Mouse (Mus musculus) testis, adult 2 months (tissue): Measurements from ENCODE around the gene Washc1. TPM values are rescaled to one million over a fixed set of nuclear protein-coding genes. Genes with fewer than 3 reads are reported as not detected.
A peak's percentile ranks its signal among the peaks of the same experiment; 100 is the strongest.
"Not testable (repeated sequence)": the region's sequence is repeated elsewhere in the genome, so short reads cannot be mapped to it uniquely, and the experiment has no call there.

ENCODE experiments used
- H3K27ac ChIP-seq: fragments of 200-500 bp; 2 replicates; pipeline ENCODE4 v1.5.1; 2012; ENCODE audit warnings: low read depth, low read length; ENCODE audit not compliant: control insufficient read depth, insufficient read depth
- H3K27me3 ChIP-seq: fragments of 200-500 bp; 2 replicates; pipeline ENCODE4 v1.6.1; 2012; ENCODE audit warnings: mild to moderate bottlenecking, low read length, moderate library complexity; ENCODE audit not compliant: control insufficient read depth, insufficient read depth
- H3K36me3 ChIP-seq: fragments of 200-500 bp; 2 replicates; pipeline ENCODE4 v1.6.1; 2012; ENCODE audit warnings: mild to moderate bottlenecking, low read length; ENCODE audit not compliant: control insufficient read depth, insufficient read depth
- H3K4me1 ChIP-seq: fragments of 200-500 bp; 2 replicates; pipeline ENCODE4 v1.6.1; 2012; ENCODE audit warnings: low read length; ENCODE audit not compliant: control insufficient read depth, insufficient read depth
- H3K4me3 ChIP-seq: fragments of 200-500 bp; 2 replicates; pipeline ENCODE4 v1.5.1; 2012; ENCODE audit warnings: low read depth, mild to moderate bottlenecking, low read length, moderate library complexity, mixed read lengths; ENCODE audit not compliant: control insufficient read depth
- CTCF ChIP-seq: fragments of 200-500 bp; IDR thresholded peaks from 2 replicates; pipeline ENCODE4 v1.5.1; 2012; ENCODE audit warnings: low read depth, mild to moderate bottlenecking, inconsistent platforms, low read length, moderate library complexity; ENCODE audit not compliant: control insufficient read depth, insufficient read depth, insufficient replicate concordance
- POLR2A ChIP-seq: fragments of 200-500 bp; IDR thresholded peaks from 2 replicates; pipeline ENCODE4 v1.6.1; 2012; ENCODE audit warnings: low read depth, mild to moderate bottlenecking, inconsistent platforms, low read length, moderate library complexity; ENCODE audit not compliant: control insufficient read depth
- polyA plus RNA-seq: library from polyadenylated mRNA; depleted of rRNA; stranded (reverse); fragments of >200 nt; gene quantifications from 2 replicates; pipeline ENCODE4 v1.2.3, GENCODE M21; 2012; rRNA removed

Washc1 gene
- polyA plus RNA-seq, 1 experiment: 22.8 TPM

DNA sequence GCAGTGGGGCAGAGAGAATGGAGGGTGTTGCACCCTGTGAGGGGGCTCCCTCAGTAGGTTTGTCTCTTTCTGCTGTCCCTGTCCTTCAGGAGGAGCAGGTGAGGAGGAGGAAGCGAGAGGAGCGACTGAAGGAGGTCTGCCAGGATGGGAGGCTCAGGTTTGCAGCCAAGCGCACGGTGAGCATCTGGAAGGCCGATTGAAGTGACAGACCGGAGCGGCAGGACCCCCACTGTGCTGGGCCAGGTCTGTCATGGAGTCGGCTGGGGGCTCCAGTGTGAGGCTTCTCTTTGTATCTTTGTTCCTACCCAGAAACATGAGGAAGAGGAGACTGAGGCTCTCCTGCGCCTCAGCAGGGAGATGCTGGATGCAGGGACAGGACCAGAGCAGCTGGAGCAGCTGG lies 19.0 kb downstream of the Washc1 start:
- TF ChIP-seq CTCF: no peak
- TF ChIP-seq POLR2A: no peak
- Histone ChIP-seq H3K4me1 (no peaks in the 10 kb centered on the region), H3K27ac (no peak overlapping the region), H3K4me3 (no peak overlapping the region), H3K36me3 (peaks cover 2% of the 10 kb centered on the region), H3K27me3 (no peaks in the 10 kb centered on the region)

DNA sequence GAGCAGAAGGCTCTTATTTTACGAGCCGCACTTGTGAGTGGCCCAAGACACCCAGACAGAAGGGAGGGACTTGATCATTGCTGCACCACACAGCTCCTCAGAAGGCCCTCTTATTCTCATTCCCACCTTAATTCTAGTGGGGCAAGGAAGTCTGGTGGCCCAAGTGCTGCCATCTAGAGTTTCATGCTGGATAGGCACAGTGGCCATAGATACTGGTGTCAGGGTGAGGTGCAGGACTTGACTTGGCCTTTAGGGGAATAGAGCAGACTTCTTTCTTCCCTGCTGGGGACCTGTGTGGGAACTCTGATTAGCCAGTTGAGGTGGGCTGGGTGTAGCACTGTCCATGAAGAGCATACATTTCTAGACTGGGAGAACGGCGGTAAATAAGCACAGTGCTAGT lies 19.9 kb downstream of the Washc1 start:
- Histone ChIP-seq H3K27ac (no peak overlapping the region), H3K4me1 (no peaks in the 10 kb centered on the region), H3K27me3 (no peaks in the 10 kb centered on the region), H3K4me3 (no peak overlapping the region), H3K36me3 (peaks cover 2% of the 10 kb centered on the region)
- no peak for TF ChIP-seq CTCF
- TF ChIP-seq POLR2A: no peak

DNA sequence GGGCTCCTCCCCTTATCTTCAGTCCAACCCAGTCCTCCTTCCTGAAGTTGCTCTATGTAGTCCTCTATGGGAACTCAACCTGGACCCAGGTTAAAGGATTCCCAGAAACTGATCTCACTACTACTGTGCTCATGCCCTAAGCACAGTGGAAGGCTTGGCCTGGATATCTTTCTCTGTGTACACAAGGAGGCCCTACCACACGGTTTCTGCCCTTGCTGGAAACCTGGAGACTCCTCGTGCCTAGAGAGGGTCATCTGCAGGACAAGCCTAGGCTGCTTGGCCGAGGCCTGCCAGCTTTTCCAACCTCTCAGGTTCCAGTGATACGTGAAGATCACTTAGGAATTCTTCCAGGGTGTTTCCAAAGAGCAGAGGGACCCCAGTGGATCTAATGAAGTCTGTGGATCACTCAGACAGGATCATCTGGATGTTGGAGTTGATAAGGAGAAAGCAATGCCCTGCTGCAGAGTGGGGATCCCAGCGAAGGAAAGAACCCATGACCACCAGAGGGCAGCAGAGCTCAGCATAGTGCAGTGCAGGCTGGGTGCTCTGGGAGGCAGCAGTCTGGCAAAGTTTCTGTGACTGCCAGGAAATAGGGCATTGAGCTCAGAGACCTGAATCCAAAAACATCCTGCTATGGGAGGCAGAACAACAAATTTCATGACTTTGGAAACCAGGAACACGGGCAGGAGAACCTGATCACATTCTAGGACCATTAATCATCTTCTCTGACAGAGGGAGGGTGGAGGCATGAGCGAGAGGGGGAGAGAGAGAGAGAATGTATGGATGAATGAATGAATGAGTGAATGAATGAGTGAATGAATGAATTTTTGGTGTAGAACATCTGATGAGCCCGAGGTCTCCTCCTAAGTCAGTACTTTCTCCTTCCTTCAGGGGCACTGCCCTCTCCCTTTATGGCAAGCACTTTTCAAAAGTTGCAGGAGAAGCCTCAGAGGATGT lies 41.6 kb downstream of the Washc1 start:
- not testable (repeated sequence) for H3K4me1 ChIP-seq, H3K4me3 ChIP-seq, H3K27me3 ChIP-seq, H3K27ac ChIP-seq, H3K36me3 ChIP-seq

DNA sequence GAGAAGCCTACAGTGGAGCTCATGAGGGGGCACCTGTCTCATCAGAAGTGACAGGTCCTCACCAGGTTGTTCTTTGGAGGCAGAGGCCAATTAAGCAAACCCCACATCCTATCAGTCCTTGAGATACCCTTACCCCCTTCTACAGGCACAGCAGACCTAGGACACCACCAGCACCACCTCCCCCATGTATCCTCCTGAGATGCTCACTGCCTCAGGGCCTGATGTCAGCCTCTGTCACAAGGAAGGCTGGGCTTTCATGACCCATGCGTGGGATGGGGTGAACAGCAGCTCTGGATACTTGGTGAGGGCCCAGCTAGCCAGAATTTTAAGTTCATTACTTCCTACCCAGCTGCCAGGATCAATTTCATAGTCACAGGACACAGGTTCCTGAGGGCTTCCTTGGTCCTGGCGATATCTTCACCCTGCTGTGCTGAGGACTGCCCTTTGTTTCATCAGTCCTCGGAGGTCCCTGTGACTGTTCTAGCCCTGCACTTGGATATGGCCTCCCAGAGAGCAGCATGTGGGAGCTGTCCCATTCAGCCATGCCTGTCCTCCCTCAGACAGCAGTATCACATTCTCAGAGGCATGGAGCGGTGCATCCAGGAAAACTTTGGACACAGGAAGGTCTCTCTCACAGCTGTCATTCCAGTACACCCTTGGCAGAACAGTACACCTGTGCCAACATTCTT lies 42.5 kb downstream of the Washc1 start:
- H3K4me1 ChIP-seq, H3K4me3 ChIP-seq, H3K36me3 ChIP-seq, H3K27ac ChIP-seq, H3K27me3 ChIP-seq: not testable (repeated sequence)

DNA sequence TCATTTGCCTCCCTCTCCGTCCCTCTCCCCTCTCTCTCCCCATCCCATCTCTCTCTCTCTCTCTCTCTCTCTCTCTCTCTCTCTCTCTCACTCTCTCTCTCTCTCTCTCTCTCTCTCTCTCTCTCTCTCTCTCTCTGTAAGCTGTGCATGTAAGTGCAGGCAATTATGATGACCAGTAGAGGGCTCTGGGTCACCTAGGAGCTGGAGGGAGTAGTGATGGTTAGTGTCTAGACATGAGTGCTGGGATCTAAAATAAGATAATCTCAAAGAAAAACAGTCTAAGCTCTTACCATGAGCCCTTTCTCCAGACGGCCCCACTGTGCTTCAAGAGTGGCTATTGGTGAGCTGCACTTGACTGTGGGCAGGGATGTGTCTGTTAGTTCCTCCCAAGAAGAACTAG lies 43.5 kb downstream of the Washc1 start:
- Histone ChIP-seq H3K4me1 (no peaks in the 10 kb centered on the region), H3K27me3 (no peaks in the 10 kb centered on the region), H3K27ac (no peak overlapping the region), H3K4me3 (no peak overlapping the region), H3K36me3 (peaks cover 1% of the 10 kb centered on the region; the same call in 1 of the 2 replicates)
- TF ChIP-seq CTCF (no peak), POLR2A (no peak)

DNA sequence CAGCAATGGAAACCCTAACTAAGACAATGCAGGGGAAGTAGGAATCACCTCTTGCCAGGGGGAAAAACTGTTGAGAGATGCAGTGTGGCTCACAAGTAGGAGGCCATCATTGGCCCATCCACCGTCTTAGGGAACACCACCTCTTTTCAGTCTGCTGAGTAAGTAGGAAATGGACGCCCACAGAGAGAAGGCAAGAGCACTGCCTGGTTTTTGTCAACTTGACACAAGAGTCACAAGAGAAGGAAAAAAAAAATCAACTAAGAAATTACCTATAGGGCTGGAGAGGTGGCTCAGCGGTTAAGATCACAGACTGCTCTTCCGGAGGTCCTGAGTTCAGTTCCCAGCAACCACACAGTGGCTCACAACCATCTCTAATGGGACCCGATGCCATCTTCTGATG lies 46.9 kb downstream of the Washc1 start:
- Histone ChIP-seq H3K27me3 (no peaks in the 10 kb centered on the region), H3K4me3 (no peak overlapping the region), H3K4me1 (no peaks in the 10 kb centered on the region), H3K36me3 (no peaks in the 10 kb centered on the region), H3K27ac (no peak overlapping the region)
- TF ChIP-seq POLR2A (no peak), CTCF (no peak)

DNA sequence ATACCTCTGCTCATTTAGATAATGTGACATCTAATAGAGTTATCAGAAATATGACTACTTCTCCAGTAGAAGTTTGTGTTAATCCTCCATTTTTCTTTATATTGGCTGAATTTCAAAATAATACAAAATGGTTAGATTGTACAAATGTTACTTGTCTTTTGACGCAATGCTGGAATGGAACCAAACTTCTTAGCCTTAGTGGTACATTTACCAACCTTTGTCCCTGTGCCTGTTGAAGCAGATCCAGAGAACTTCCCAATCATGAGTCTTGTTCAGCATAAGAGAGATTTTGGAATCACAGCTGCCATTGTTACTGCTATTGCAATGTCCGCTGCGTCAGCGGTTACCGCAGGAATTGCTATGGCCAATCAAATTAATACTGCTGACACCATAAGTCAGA lies 55.8 kb downstream of the Washc1 start:
- H3K36me3 ChIP-seq, H3K27ac ChIP-seq, H3K27me3 ChIP-seq, H3K4me1 ChIP-seq: not testable (repeated sequence)
- H3K4me3 ChIP-seq: peak overlapping the region; percentile 47

Other genes starting within 250 kb of the Washc1 start
- 12.8 and 13.2 TPM in 2 replicates for gene Ralbp1, start 225.7 kb upstream of the Washc1 start, polyA plus RNA-seq
- gene Twsg1, start 160.3 kb upstream of the Washc1 start, polyA plus RNA-seq: 6.8 and 7.6 TPM in 2 replicates
- gene Ankrd12, start 34.5 kb upstream of the Washc1 start, polyA plus RNA-seq: 5.9 and 11.0 TPM in 2 replicates
- 144 and 152 TPM in 2 replicates for gene Ndufv2, start 10.0 kb upstream of the Washc1 start, polyA plus RNA-seq
- gene Ddx11, start 12.0 kb downstream of the Washc1 start, polyA plus RNA-seq: 15.1 and 17.4 TPM in 2 replicates